ENCODE assay signal across 8 mouse cellular contexts in the genomic region with DNA sequence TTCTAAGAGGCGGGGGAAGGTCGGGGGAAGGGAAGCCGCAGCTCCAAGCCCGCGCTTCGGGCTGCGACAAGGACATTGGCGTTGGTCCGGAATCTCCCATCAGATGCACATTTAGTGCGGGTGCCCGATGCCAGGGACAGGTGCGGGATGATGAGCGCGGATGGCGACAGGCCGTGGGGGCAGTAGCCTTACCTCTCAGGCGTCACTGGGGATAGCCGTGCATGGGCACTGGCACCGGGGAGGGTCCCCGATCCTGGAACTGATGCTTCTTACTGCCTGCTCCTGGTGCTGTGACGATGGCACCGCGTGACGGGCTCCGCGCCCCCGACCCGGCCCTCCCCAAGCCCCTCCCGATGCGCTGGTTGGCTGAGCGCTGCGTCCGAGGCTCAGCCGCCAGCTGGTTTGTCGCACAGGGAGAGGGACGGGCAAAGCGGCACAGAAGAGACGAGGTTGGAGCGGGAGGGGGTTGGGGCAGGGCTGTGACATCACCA. TPM values are rescaled to one million over a fixed set of nuclear protein-coding genes. Genes with fewer than 3 reads are reported as not detected.
DNase-seq lines count a peak whose midpoint lies in the region; ATAC-seq and TF ChIP-seq lines count a peak whose summit lies in the region.

A gene (minus strand): TSS at position 381 of the 491 bp plus-strand sequence.

- WGBS in embryonic facial prominence, embryonic 14.5 days = 0% methylated on average over 29 of the region's 39 CpGs
- under 1% methylated on average over 39 of the region's 39 CpGs for WGBS in hindbrain, embryonic 10.5 days
- 0% methylated on average over 38 of the region's 39 CpGs for WGBS in midbrain, postnatal 0 days

- TF ChIP-seq CTCF in ES-Bruce4 (IDR thresholded peaks at IDR 0.05; ENCODE audit: low read depth, low read length) = no peak
- no peak for TF ChIP-seq CTCF in midbrain, postnatal 0 days (IDR thresholded peaks at IDR 0.05)

- TF ChIP-seq POLR2A in ES-Bruce4 (IDR thresholded peaks at IDR 0.05; ENCODE audit: insufficient read depth, low read length) = no peak

- peak within 1 kb of the TSS; percentile 68 for H3K4me3 ChIP-seq in ES-Bruce4 (ENCODE audit: low read depth, low read length)
- H3K4me3 ChIP-seq in embryonic facial prominence, embryonic 14.5 days (ENCODE audit: low read depth, low read length) = peak within 1 kb of the TSS; percentile 48
- peak within 1 kb of the TSS; percentile 65 for H3K4me3 ChIP-seq in hindbrain, embryonic 10.5 days
- H3K4me3 ChIP-seq in midbrain, postnatal 0 days (ENCODE audit: low read depth, low read length) = peak within 1 kb of the TSS; percentile 83

- no peaks in the 10 kb centered on the region; the same call in 1 of the 2 replicates for H3K9me3 ChIP-seq in ES-Bruce4 (replicated peaks; ENCODE audit: control insufficient read depth, insufficient read depth, low read length, poor library complexity, severe bottlenecking)
- H3K9me3 ChIP-seq in embryonic facial prominence, embryonic 14.5 days (ENCODE audit: control insufficient read depth, low read length) = no peaks in the 10 kb centered on the region
- H3K9me3 ChIP-seq in hindbrain, embryonic 10.5 days = no peaks in the 10 kb centered on the region
- no peaks in the 10 kb centered on the region for H3K9me3 ChIP-seq in midbrain, postnatal 0 days (ENCODE audit: low read length)

- H3K36me3 ChIP-seq in ES-Bruce4 (ENCODE audit: control insufficient read depth, insufficient read depth, low read length, poor library complexity, severe bottlenecking) = no peaks in the 10 kb centered on the region
- no peaks in the 10 kb centered on the region for H3K36me3 ChIP-seq in embryonic facial prominence, embryonic 14.5 days (ENCODE audit: control insufficient read depth, insufficient read depth, low read length)
- H3K36me3 ChIP-seq in hindbrain, embryonic 10.5 days = 0 out of 2 replicates have a peak, but pooled peaks cover 5% of the 10 kb centered on the region
- peaks cover 5% of the 10 kb centered on the region; the same call in 1 of the 2 replicates for H3K36me3 ChIP-seq in midbrain, postnatal 0 days (ENCODE audit: insufficient read depth, low read length)

- peak; percentile 89 for ATAC-seq in embryonic facial prominence, embryonic 14.5 days (ENCODE audit: low read depth)
- peak; percentile 94 for ATAC-seq in midbrain, postnatal 0 days (ENCODE audit: low FRiP score)
- ATAC-seq in monocyte, adult 5-6 weeks (replicated peaks; ENCODE audit: insufficient number of reproducible peaks, low FRiP score, low TSS enrichment, poor library complexity, severe bottlenecking) = no peak

- 0 out of 2 replicates have a peak within 1 kb of the TSS, but pooled peaks have one; percentile 2 for H3K9ac ChIP-seq in ES-Bruce4 (ENCODE audit: low read depth, poor library complexity, severe bottlenecking)
- H3K9ac ChIP-seq in embryonic facial prominence, embryonic 14.5 days (ENCODE audit: low read depth, low read length) = peak within 1 kb of the TSS; percentile 62
- peak within 1 kb of the TSS; percentile 97 for H3K9ac ChIP-seq in midbrain, postnatal 0 days (replicated peaks; ENCODE audit: low read length, poor library complexity, severe bottlenecking)

- peak; percentile 62 for DNase-seq in adrenal gland, postnatal 25 days
- DNase-seq in embryonic facial prominence, embryonic 14.5 days (ENCODE audit: low spot score) = peak; percentile 78
- DNase-seq in hindbrain, embryonic 10.5 days (ENCODE audit: low spot score) = peak; percentile 80
- DNase-seq in left cerebral cortex, adult 9 months (ENCODE audit: low spot score in 2 of 2) = peak; percentile 87 to 92
- peak; percentile 96 for DNase-seq in midbrain, postnatal 0 days (ENCODE audit: low spot score)
- no peak for DNase-seq in yolk sac, embryonic 10.5 days (ENCODE audit: low spot score)

- no peaks in the 10 kb centered on the region for H3K4me1 ChIP-seq in ES-Bruce4 (ENCODE audit: control insufficient read depth, insufficient read depth, low read length)
- H3K4me1 ChIP-seq in embryonic facial prominence, embryonic 14.5 days (ENCODE audit: control insufficient read depth, insufficient read depth, low read length) = peaks cover 10% of the 10 kb centered on the region
- H3K4me1 ChIP-seq in hindbrain, embryonic 10.5 days (replicated peaks) = peaks cover 38% of the 10 kb centered on the region
- H3K4me1 ChIP-seq in midbrain, postnatal 0 days (ENCODE audit: insufficient read depth, low read length) = peaks cover 14% of the 10 kb centered on the region

- H3K4me2 ChIP-seq in embryonic facial prominence, embryonic 14.5 days (ENCODE audit: low read depth, low read length) = peak within 1 kb of the TSS; percentile 82
- peak within 1 kb of the TSS; percentile 91 for H3K4me2 ChIP-seq in midbrain, postnatal 0 days (ENCODE audit: low read depth, low read length, poor library complexity, severe bottlenecking)

- no peak within 1 kb of the TSS for H3K27ac ChIP-seq in ES-Bruce4 (ENCODE audit: insufficient read depth, low read length)
- no peak within 1 kb of the TSS; the same call in 1 of the 2 replicates for H3K27ac ChIP-seq in embryonic facial prominence, embryonic 14.5 days (replicated peaks; ENCODE audit: low read depth, low read length)
- H3K27ac ChIP-seq in hindbrain, embryonic 10.5 days = peak within 1 kb of the TSS; percentile 89
- H3K27ac ChIP-seq in midbrain, postnatal 0 days (ENCODE audit: low read depth, low read length) = peak within 1 kb of the TSS; percentile 96

- TF ChIP-seq EP300 in ES-Bruce4 (IDR thresholded peaks at IDR 0.05; ENCODE audit: insufficient read depth, low read depth, low read length) = no peak

- peaks cover 6% of the 10 kb centered on the region; the same call in 1 of the 2 replicates for H3K27me3 ChIP-seq in ES-Bruce4 (ENCODE audit: control insufficient read depth, insufficient read depth, low read length, poor library complexity, severe bottlenecking)
- H3K27me3 ChIP-seq in embryonic facial prominence, embryonic 14.5 days (replicated peaks; ENCODE audit: control insufficient read depth, insufficient read depth, low read length) = peaks cover 39% of the 10 kb centered on the region
- peaks cover 60% of the 10 kb centered on the region for H3K27me3 ChIP-seq in hindbrain, embryonic 10.5 days (ENCODE audit: insufficient read depth, poor library complexity, severe bottlenecking)
- no peaks in the 10 kb centered on the region for H3K27me3 ChIP-seq in midbrain, postnatal 0 days (ENCODE audit: insufficient read depth, low read length)

RNA-seq across cellular contexts. Expression of the gene that starts here (rescaled TPM):
- 95.0 and 97.1 TPM in 2 replicates for polyA plus RNA-seq in ES-Bruce4 (2011; ENCODE audit: insufficient read depth, insufficient read length, low read depth, missing spikeins)
- 15.6 and 26.0 TPM in 2 replicates for total RNA-seq in adrenal gland, postnatal 25 days (2021)
- polyA plus RNA-seq in embryonic facial prominence, embryonic 14.5 days (2014; fragmentation: Nextera tagmentation; extraction: Ambion mirVana) = 30.7 and 32.4 TPM in 2 replicates
- polyA plus RNA-seq in hindbrain, embryonic 10.5 days (2016; fragmentation: Nextera tagmentation; extraction: Ambion mirVana) = 48.2 and 79.0 TPM in 2 replicates
- 677 and 686 TPM in 2 replicates for total RNA-seq in midbrain, postnatal 0 days (2014; rRNA removed)
- polyA plus RNA-seq in midbrain, postnatal 0 days (2015; fragmentation: Nextera tagmentation; extraction: Ambion mirVana) = 690 and 716 TPM in 2 replicates
- total RNA-seq in monocyte, adult 5-6 weeks (2017) = not detected in 3 replicates

Comparison
In these comparisons a context has a peak if more than half of its experiments do, and no peak if none do; other contexts are left out.
1. RNA of the gene that starts here (total RNA-seq): 677 to 686 TPM in midbrain, postnatal 0 days and 15.6 to 26.0 TPM in adrenal gland, postnatal 25 days; not detected in monocyte, adult 5-6 weeks; every median in the first group is over 10 times any median in the second.
2. RNA of the gene that starts here (total RNA-seq): 677 to 686 TPM in midbrain, postnatal 0 days; 15.6 to 26.0 TPM in adrenal gland, postnatal 25 days; every median in the first group is over 10 times any median in the second.
3. H3K27ac ChIP-seq: peak in hindbrain, embryonic 10.5 days (single experiment) and midbrain, postnatal 0 days (single experiment); none in ES-Bruce4 (single experiment) and embryonic facial prominence, embryonic 14.5 days (single experiment).
4. H3K9ac ChIP-seq: peak in every context shown above with its lines; median percentile 97 in midbrain, postnatal 0 days; 62 in embryonic facial prominence, embryonic 14.5 days; 2 in ES-Bruce4.
5. Peak in every context shown above with its lines, with median percentiles within 50 percentile points of each other: H3K4me3 ChIP-seq.